Mouse (Mus musculus): ENCODE measurements around the gene Tas2r109.
"Not testable (repeated sequence)": the region's sequence is repeated elsewhere in the genome, so short reads cannot be mapped to it uniquely, and the experiment has no call there.

The Tas2r109 gene

DNA sequence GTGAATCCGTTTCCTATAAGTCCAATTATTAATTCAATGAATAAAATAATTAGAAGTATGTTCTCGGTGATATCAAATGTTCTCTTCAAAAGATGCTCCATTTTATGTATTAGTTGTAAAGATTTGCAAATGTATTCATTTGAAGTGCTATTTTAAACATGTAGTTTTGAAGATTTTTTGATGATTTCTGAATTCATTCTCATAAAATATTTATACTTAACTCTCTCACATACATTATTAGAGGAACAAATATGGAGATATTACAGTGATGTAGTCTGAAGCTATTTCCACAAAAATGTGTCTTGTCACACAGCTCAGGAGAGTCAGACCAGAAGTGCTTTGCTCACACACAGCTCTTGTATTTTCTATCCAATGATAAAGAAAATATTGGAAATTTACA lies at the start of gene Tas2r109:
Gene Tas2r109 (minus strand): TSS at position 101 of the 400 bp plus-strand sequence.
- DNase-seq, result no peak

DNA sequence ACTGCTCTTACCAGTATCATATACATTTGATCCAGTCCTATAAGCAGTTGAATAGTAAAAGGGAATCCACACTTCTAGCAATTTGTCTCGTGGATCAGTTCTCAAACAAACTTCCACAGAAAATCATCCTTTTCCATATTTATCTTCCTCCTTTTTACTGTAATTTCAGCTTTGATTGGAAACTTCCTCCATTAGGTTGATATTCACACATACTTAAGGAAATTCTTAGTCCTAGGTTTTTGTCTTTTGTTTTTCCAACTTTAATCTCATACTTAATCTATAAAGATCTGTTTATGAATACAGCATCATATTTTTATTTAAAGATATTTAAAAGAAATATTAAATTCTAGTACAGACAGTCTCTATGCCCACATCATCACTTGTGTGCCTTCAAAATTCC lies 22.9 kb downstream of the Tas2r109 start, which contains the start of gene Tas2r131:
Gene Tas2r131 (minus strand): TSS at position 101 of the 400 bp plus-strand sequence.
- no peak for DNase-seq

DNA sequence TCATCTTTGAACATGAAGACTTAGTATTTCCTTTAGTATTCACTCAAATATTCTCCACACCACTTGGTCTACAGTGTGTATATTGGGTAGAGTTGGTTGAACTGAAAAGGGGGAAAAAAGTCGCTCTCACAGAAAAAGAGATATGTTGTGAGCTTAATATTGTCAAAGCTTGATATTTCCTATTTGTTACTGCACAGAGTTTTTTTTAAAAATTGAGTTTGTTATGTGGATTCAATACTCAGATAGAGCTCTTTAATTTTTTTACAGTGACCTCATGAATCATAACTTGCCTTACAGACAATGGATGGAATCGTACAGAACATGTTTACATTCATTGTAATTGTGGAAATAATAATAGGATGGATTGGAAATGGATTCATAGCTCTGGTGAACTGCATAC lies 30.0 kb downstream of the Tas2r109 start, which contains the start of gene Tas2r129:
Gene Tas2r129 (plus strand): TSS at position 301 of the 400 bp plus-strand sequence.
- no peak for DNase-seq

DNA sequence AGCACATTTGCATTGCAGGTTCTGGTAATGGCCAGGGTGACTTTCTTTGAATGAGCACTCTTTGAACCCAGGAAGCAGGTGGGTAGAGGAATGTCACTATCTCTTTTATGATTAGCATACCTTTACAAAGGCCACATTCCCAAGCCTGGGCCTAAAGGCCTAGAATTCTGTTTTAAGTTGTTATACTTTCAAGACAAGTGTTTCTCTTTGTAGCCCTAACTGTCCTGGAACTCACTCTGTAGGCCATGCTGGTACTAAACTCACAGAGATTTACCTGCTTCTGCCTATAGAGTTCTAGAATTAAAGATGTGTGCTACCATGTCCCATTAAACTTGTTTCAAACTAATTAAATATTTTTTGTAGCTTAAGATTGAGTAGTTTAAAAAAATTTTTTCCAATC lies 39.4 kb downstream of the Tas2r109 start:
- DNase-seq, result not testable (repeated sequence)
